19 mouse cellular contexts compared by ENCODE assay signal in genomic region chr3:28723534-28723933, GRCm38 (mm10). TPM values are rescaled to one million over a fixed set of nuclear protein-coding genes. Genes with fewer than 3 reads are reported as not detected.
A peak's percentile ranks its signal among the peaks of the same experiment; 100 is the strongest.
DNase-seq lines count a peak whose midpoint lies in the region; ATAC-seq and TF ChIP-seq lines count a peak whose summit lies in the region.
"Had no signal": no experiment of that assay in that cellular context is flagged by ENCODE, and none has a peak within 500 bp of the region (broad histone marks: within the 10 kb centered on the region; RNA-seq: fewer than 3 reads in every experiment).

No protein-coding gene starts in this region.

- H3K36me3 ChIP-seq in heart, embryonic 11.5 days (ENCODE audit: control insufficient read depth, insufficient read depth, low read length) = no peaks in the 10 kb centered on the region
- no peaks in the 10 kb centered on the region for H3K36me3 ChIP-seq in liver, embryonic 15.5 days (replicated peaks)
- H3K36me3 ChIP-seq in liver, embryonic 11.5 days (ENCODE audit: control insufficient read depth, insufficient read depth, low read length) = no peaks in the 10 kb centered on the region
- peaks cover 9% of the 10 kb centered on the region for H3K36me3 ChIP-seq in liver, postnatal 0 days (replicated peaks; ENCODE audit: insufficient read depth, low read length)
- H3K36me3 ChIP-seq: embryonic facial prominence, embryonic 15.5 days; heart, embryonic 12.5 days; limb, embryonic 12.5 days; midbrain, embryonic 15.5 days had no signal

- H3K4me2 ChIP-seq in heart, embryonic 11.5 days = no peak overlapping the region
- no peak overlapping the region for H3K4me2 ChIP-seq in liver, embryonic 15.5 days
- no peak overlapping the region for H3K4me2 ChIP-seq in liver, embryonic 11.5 days
- H3K4me2 ChIP-seq in liver, postnatal 0 days (ENCODE audit: low read depth, low read length) = no peak overlapping the region
- H3K4me2 ChIP-seq: embryonic facial prominence, embryonic 15.5 days; heart, embryonic 12.5 days; limb, embryonic 12.5 days; midbrain, embryonic 15.5 days had no signal

- no peak for TF ChIP-seq EP300 in liver, postnatal 0 days (IDR thresholded peaks at IDR 0.05; ENCODE audit: low read depth)

- H3K27ac ChIP-seq in heart, embryonic 11.5 days (ENCODE audit: low read depth, low read length) = no peak overlapping the region
- peak overlapping the region; percentile 7; the same call in 1 of the 2 replicates for H3K27ac ChIP-seq in liver, embryonic 15.5 days (replicated peaks)
- H3K27ac ChIP-seq in liver, embryonic 11.5 days (ENCODE audit: low read depth, low read length) = no peak overlapping the region
- peak overlapping the region; percentile 80 for H3K27ac ChIP-seq in liver, postnatal 0 days (ENCODE audit: low read depth)
- H3K27ac ChIP-seq: embryonic facial prominence, embryonic 15.5 days; limb, embryonic 12.5 days; macrophage; midbrain, embryonic 15.5 days had no signal

- DNase-seq in heart, adult 11 months = peak; percentile 15
- DNase-seq in liver, embryonic 11.5 days (ENCODE audit: low spot score) = no peak
- DNase-seq in ES-CJ7 (ENCODE audit: low read depth, low spot score) = peak; percentile 37
- no peak for DNase-seq in liver, postnatal 0 days
- no peak for DNase-seq in adrenal gland, postnatal 10 days
- DNase-seq in c-Kit-positive CD71-positive TER-119-positive erythroid progenitor cells, embryonic 14.5 days (ENCODE audit: low spot score) = no peak
- DNase-seq: cerebellum, postnatal 10 days; gastrocnemius, postnatal 14 days; kidney, postnatal 36 days had no signal

- 58% methylated on average over 6 of the region's 6 CpGs for WGBS in heart, embryonic 11.5 days (ENCODE audit: insufficient replicate concordance)
- WGBS in liver, embryonic 15.5 days (ENCODE audit: insufficient replicate concordance) = 47% methylated on average over 6 of the region's 6 CpGs
- 48% methylated on average over 6 of the region's 6 CpGs for WGBS in liver, embryonic 11.5 days
- WGBS in liver, postnatal 0 days (ENCODE audit: insufficient replicate concordance) = 48% methylated on average over 6 of the region's 6 CpGs

- H3K4me3 ChIP-seq in heart, embryonic 11.5 days (ENCODE audit: low read depth, low read length) = no peak overlapping the region
- H3K4me3 ChIP-seq in liver, embryonic 15.5 days (replicated peaks) = no peak overlapping the region
- H3K4me3 ChIP-seq in liver, embryonic 11.5 days (ENCODE audit: low read depth, low read length) = no peak overlapping the region
- H3K4me3 ChIP-seq in liver, postnatal 0 days (ENCODE audit: low read depth, low read length) = no peak overlapping the region
- H3K4me3 ChIP-seq: embryonic facial prominence, embryonic 15.5 days; heart, embryonic 12.5 days; limb, embryonic 12.5 days; midbrain, embryonic 15.5 days had no signal

- peak; percentile 49 for TF ChIP-seq CTCF in liver, postnatal 0 days (IDR thresholded peaks at IDR 0.05; ENCODE audit: low read depth)

- no peaks in the 10 kb centered on the region for H3K9me3 ChIP-seq in heart, embryonic 11.5 days (replicated peaks; ENCODE audit: control insufficient read depth, low read length)
- H3K9me3 ChIP-seq in liver, embryonic 15.5 days (replicated peaks) = no peaks in the 10 kb centered on the region
- H3K9me3 ChIP-seq in liver, embryonic 11.5 days (ENCODE audit: control insufficient read depth, low read length) = no peaks in the 10 kb centered on the region
- no peaks in the 10 kb centered on the region for H3K9me3 ChIP-seq in liver, postnatal 0 days (ENCODE audit: low read length)
- H3K9me3 ChIP-seq: embryonic facial prominence, embryonic 15.5 days; limb, embryonic 12.5 days; midbrain, embryonic 15.5 days had no signal

- no peak for ATAC-seq in heart, embryonic 11.5 days (replicated peaks; ENCODE audit: insufficient number of reproducible peaks, low FRiP score, low TSS enrichment)
- no peak for ATAC-seq in liver, embryonic 15.5 days (ENCODE audit: insufficient read depth)
- ATAC-seq in liver, embryonic 11.5 days (replicated peaks; ENCODE audit: low FRiP score) = no peak
- ATAC-seq in liver, postnatal 0 days = no peak
- ATAC-seq: forebrain, embryonic 14.5 days; intestine, embryonic 16.5 days; midbrain, embryonic 15.5 days had no signal

- H3K27me3 ChIP-seq in heart, embryonic 11.5 days (ENCODE audit: control insufficient read depth, insufficient read depth, low read length) = no peaks in the 10 kb centered on the region
- no peaks in the 10 kb centered on the region for H3K27me3 ChIP-seq in liver, embryonic 15.5 days
- no peaks in the 10 kb centered on the region for H3K27me3 ChIP-seq in liver, embryonic 11.5 days (replicated peaks; ENCODE audit: control insufficient read depth, insufficient read depth, low read length)
- H3K27me3 ChIP-seq in liver, postnatal 0 days (ENCODE audit: insufficient read depth, low read length) = no peaks in the 10 kb centered on the region
- H3K27me3 ChIP-seq: embryonic facial prominence, embryonic 15.5 days; heart, embryonic 12.5 days; limb, embryonic 12.5 days; midbrain, embryonic 15.5 days had no signal

- peaks cover 3% of the 10 kb centered on the region; the same call in 1 of the 2 replicates for H3K4me1 ChIP-seq in heart, embryonic 11.5 days (ENCODE audit: control insufficient read depth, insufficient read depth, low read length)
- H3K4me1 ChIP-seq in liver, embryonic 15.5 days (replicated peaks) = peaks cover 7% of the 10 kb centered on the region; the same call in 1 of the 2 replicates
- H3K4me1 ChIP-seq in liver, embryonic 11.5 days (replicated peaks; ENCODE audit: control insufficient read depth, insufficient read depth, low read length) = peaks cover 3% of the 10 kb centered on the region; the same call in 1 of the 2 replicates
- H3K4me1 ChIP-seq in liver, postnatal 0 days (ENCODE audit: insufficient read depth) = peaks cover 4% of the 10 kb centered on the region; the same call in 1 of the 2 replicates
- H3K4me1 ChIP-seq: embryonic facial prominence, embryonic 15.5 days; limb, embryonic 12.5 days; midbrain, embryonic 15.5 days had no signal

- no peak overlapping the region for H3K9ac ChIP-seq in heart, embryonic 11.5 days (ENCODE audit: low read depth, low read length)
- H3K9ac ChIP-seq in liver, embryonic 15.5 days = no peak overlapping the region
- H3K9ac ChIP-seq in liver, embryonic 11.5 days (ENCODE audit: low read depth, low read length) = no peak overlapping the region
- H3K9ac ChIP-seq in liver, postnatal 0 days (replicated peaks) = no peak overlapping the region
- H3K9ac ChIP-seq: embryonic facial prominence, embryonic 15.5 days; heart, embryonic 12.5 days; limb, embryonic 12.5 days; midbrain, embryonic 15.5 days had no signal

RNA-seq across cellular contexts. Expression of gene Slc2a2, which starts 25.8 kb away (rescaled TPM):
- 0.37 and 0.41 TPM in 2 replicates for polyA plus RNA-seq in heart, embryonic 11.5 days (2014; fragmentation: Nextera tagmentation; extraction: Ambion mirVana)
- polyA plus RNA-seq in liver, embryonic 15.5 days (2015; fragmentation: Nextera tagmentation; extraction: Ambion mirVana) = 32.3 and 36.5 TPM in 2 replicates
- 15.4 and 19.5 TPM in 2 replicates for polyA plus RNA-seq in liver, embryonic 11.5 days (2014; fragmentation: Nextera tagmentation; extraction: Ambion mirVana)
- 135 TPM in 2 replicates for polyA plus RNA-seq in liver, postnatal 0 days (2015; fragmentation: Nextera tagmentation; extraction: Ambion mirVana)
- 10 to 100 TPM; 16.7 to 50.5 TPM for total RNA-seq in adrenal gland, postnatal 10 days (2021)
- total RNA-seq: gastrocnemius, postnatal 14 days had no signal
- polyA plus RNA-seq: forebrain, embryonic 14.5 days; limb, embryonic 12.5 days; macrophage; neural tube, embryonic 11.5 days had no signal

RNA-seq across cellular contexts. Expression of gene Eif5a2, which starts 57.5 kb away (rescaled TPM):
- 14.1 and 19.3 TPM in 2 replicates for polyA plus RNA-seq in heart, embryonic 11.5 days (2014; fragmentation: Nextera tagmentation; extraction: Ambion mirVana)
- 5.2 and 5.7 TPM in 2 replicates for polyA plus RNA-seq in liver, embryonic 15.5 days (2015; fragmentation: Nextera tagmentation; extraction: Ambion mirVana)
- polyA plus RNA-seq in liver, embryonic 11.5 days (2014; fragmentation: Nextera tagmentation; extraction: Ambion mirVana) = 9.5 and 11.3 TPM in 2 replicates
- polyA plus RNA-seq in liver, postnatal 0 days (2015; fragmentation: Nextera tagmentation; extraction: Ambion mirVana) = 1.3 and 1.4 TPM in 2 replicates
- total RNA-seq in adrenal gland, postnatal 10 days (2021) = 1 to 10 TPM; 2.8 to 3.5 TPM

Comparison
In these comparisons a context has a peak if more than half of its experiments do, and no peak if none do; other contexts are left out.
1. H3K27ac ChIP-seq: peak in liver, embryonic 15.5 days (single experiment) and liver, postnatal 0 days (single experiment); none in heart, embryonic 11.5 days (single experiment) and liver, embryonic 11.5 days (single experiment).
2. DNase-seq: peak in heart, adult 11 months (single experiment) and ES-CJ7 (single experiment); none in liver, embryonic 11.5 days (single experiment), liver, postnatal 0 days (single experiment), adrenal gland, postnatal 10 days (single experiment) and c-Kit-positive CD71-positive TER-119-positive erythroid progenitor cells, embryonic 14.5 days (single experiment).
3. RNA of gene Slc2a2, which starts 25.8 kb away (polyA plus RNA-seq): 135 TPM in liver, postnatal 0 days, 32.3 to 36.5 TPM in liver, embryonic 15.5 days and 15.4 to 19.5 TPM in liver, embryonic 11.5 days; 0.37 to 0.41 TPM in heart, embryonic 11.5 days; every median in the first group is over 10 times any median in the second.